Mouse (Mus musculus): ENCODE measurements around the gene Akap13. TPM values are rescaled to one million over a fixed set of nuclear protein-coding genes. Genes with fewer than 3 reads are reported as not detected.

The Akap13 gene
- total and polyA plus RNA-seq, 2 experiments = 8.5 to 92.1 TPM

DNA sequence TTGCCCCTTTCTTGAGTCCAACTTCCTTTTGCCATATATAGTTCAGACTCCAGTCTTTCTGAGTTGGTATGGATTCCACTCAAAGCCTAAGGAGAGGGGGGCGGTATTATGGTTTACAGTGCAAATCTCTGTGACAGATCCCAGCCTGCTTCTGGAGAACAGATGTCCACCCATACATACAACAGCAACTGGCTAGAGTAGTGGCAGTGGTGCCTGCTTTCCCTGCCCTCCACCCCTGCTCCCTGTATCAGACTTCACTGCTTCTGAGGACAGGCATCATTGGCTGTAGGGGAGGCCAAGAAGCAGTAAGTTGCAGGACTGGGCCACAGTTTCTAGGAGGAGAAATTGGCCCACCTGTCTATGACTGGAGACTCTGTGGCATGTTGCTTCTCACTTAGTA lies 102.9 kb downstream of the Akap13 start:
- H3K4me3 ChIP-seq (ENCODE audit: insufficient read depth, low read depth, low read length) = no peak overlapping the region
- WGBS = 97% methylated on average over 1 of the region's 1 CpGs
- peaks cover 19% of the 10 kb centered on the region for H3K79me2 ChIP-seq (ENCODE audit: control insufficient read depth, insufficient read depth, low read length)
- H3K27me3 ChIP-seq (ENCODE audit: control insufficient read depth, insufficient read depth, low read length) = no peaks in the 10 kb centered on the region
- no peak overlapping the region for H3K27ac ChIP-seq (replicated peaks; ENCODE audit: insufficient read depth, low read depth, low read length)
- DNase-seq (ENCODE audit: extremely low read depth, low read depth, low spot score) = no peak
- TF ChIP-seq POLR2A (IDR thresholded peaks at IDR 0.05; ENCODE audit: extremely low read depth, insufficient read depth, low read length) (no peak), CTCF (IDR thresholded peaks at IDR 0.05; ENCODE audit: low read depth, low read length) (no peak)
- peaks cover 11% of the 10 kb centered on the region for H3K4me1 ChIP-seq (ENCODE audit: control insufficient read depth, insufficient read depth, low read length)
- H3K36me3 ChIP-seq (ENCODE audit: control insufficient read depth, insufficient read depth, low read length) = no peaks in the 10 kb centered on the region
- H3K9ac ChIP-seq (ENCODE audit: low read depth, low read length) = no peak overlapping the region

DNA sequence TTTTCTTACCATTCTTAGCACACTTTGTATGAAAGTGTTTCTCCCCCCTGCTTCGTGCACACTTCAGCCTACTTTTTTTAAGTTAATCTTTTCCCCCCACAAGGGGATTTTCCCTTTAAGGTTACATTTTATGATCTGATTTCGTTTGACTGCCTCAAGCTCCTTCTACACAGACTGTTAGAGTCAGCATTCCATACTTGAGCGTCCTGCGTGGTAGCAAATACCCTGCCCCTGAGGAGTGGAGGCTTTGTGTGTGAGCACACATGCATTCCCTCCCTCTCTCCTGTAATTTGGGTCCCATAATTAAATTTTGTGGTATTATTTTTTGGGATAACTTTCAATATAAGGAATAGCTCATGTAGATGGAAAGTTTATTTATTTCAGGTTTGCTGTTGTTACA lies 103.8 kb downstream of the Akap13 start:
- 0 out of 2 replicates have a peak overlapping the region, but pooled peaks have one; percentile 35 for H3K27ac ChIP-seq (replicated peaks; ENCODE audit: insufficient read depth, low read depth, low read length)
- no peak overlapping the region for H3K9ac ChIP-seq (ENCODE audit: low read depth, low read length)
- H3K4me1 ChIP-seq (ENCODE audit: control insufficient read depth, insufficient read depth, low read length) = peaks cover 11% of the 10 kb centered on the region
- peaks cover 23% of the 10 kb centered on the region for H3K79me2 ChIP-seq (ENCODE audit: control insufficient read depth, insufficient read depth, low read length)
- H3K4me3 ChIP-seq (ENCODE audit: insufficient read depth, low read depth, low read length) = no peak overlapping the region
- WGBS = 49% methylated on average over 4 of the region's 4 CpGs
- H3K27me3 ChIP-seq (ENCODE audit: control insufficient read depth, insufficient read depth, low read length) = no peaks in the 10 kb centered on the region
- DNase-seq (ENCODE audit: extremely low read depth, low read depth, low spot score) = no peak
- H3K36me3 ChIP-seq (ENCODE audit: control insufficient read depth, insufficient read depth, low read length) = no peaks in the 10 kb centered on the region
- TF ChIP-seq POLR2A (IDR thresholded peaks at IDR 0.05; ENCODE audit: extremely low read depth, insufficient read depth, low read length) = no peak
- no peak for TF ChIP-seq CTCF (IDR thresholded peaks at IDR 0.05; ENCODE audit: low read depth, low read length)

DNA sequence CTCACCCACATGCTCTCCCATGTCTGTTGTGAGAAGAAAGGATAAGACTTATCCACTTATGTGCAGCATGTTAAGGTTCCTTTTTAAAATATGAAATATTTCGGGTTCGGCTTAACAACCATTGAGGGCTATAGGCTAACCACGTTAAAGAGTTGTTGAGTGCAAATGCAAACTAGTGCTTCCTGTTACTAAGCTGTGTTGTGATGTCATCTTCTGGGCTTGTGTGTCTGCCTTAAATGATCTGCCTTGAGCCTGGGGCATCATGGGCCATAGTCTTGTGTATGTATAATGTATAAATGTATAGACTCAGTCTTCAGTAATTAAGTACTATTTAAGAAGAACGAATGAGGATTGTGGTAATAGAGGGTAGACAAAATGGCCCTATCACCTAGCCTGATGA lies 104.6 kb downstream of the Akap13 start:
- DNase-seq (ENCODE audit: extremely low read depth, low read depth, low spot score) = no peak
- WGBS = 90% methylated on average over 4 of the region's 4 CpGs

DNA sequence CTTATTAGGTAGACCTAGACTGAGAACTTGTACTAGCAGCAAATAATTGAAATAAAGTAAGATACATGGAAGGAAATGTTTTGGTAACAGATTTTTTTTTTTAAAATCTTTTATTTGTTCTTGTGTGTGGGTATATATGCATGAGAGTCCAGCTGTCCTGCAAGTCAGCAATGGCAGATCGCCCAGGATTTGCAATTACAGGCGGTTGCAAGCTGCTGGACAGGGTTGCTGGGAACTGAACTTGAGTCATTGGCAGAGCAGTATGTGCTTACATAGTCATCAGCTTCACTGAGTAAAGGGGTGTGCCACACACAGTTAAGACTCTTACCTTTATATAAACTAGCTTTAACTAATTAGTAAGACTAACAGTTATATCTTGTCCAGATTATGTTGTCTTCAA lies 105.2 kb downstream of the Akap13 start:
- peaks cover 10% of the 10 kb centered on the region for H3K4me1 ChIP-seq (ENCODE audit: control insufficient read depth, insufficient read depth, low read length)
- H3K4me3 ChIP-seq (ENCODE audit: insufficient read depth, low read depth, low read length) = no peak overlapping the region
- H3K79me2 ChIP-seq (ENCODE audit: control insufficient read depth, insufficient read depth, low read length) = peaks cover 23% of the 10 kb centered on the region
- H3K27ac ChIP-seq (replicated peaks; ENCODE audit: insufficient read depth, low read depth, low read length) = no peak overlapping the region
- no peak overlapping the region for H3K9ac ChIP-seq (ENCODE audit: low read depth, low read length)
- 59% methylated on average over 2 of the region's 2 CpGs for WGBS
- H3K27me3 ChIP-seq (ENCODE audit: control insufficient read depth, insufficient read depth, low read length) = no peaks in the 10 kb centered on the region
- TF ChIP-seq POLR2A (IDR thresholded peaks at IDR 0.05; ENCODE audit: extremely low read depth, insufficient read depth, low read length) = no peak
- no peak for TF ChIP-seq CTCF (IDR thresholded peaks at IDR 0.05; ENCODE audit: low read depth, low read length)
- peak; percentile 57 for DNase-seq (ENCODE audit: extremely low read depth, low read depth, low spot score)
- no peaks in the 10 kb centered on the region for H3K36me3 ChIP-seq (ENCODE audit: control insufficient read depth, insufficient read depth, low read length)

More for the DNA sequence above, 104.6 kb downstream of the Akap13 start:
- TF ChIP-seq CTCF (IDR thresholded peaks at IDR 0.05; ENCODE audit: low read depth, low read length) = no peak
- no peak for TF ChIP-seq POLR2A (IDR thresholded peaks at IDR 0.05; ENCODE audit: extremely low read depth, insufficient read depth, low read length)
- H3K4me1 ChIP-seq (ENCODE audit: control insufficient read depth, insufficient read depth, low read length) = peaks cover 11% of the 10 kb centered on the region
- H3K9ac ChIP-seq (ENCODE audit: low read depth, low read length) = no peak overlapping the region
- H3K79me2 ChIP-seq (ENCODE audit: control insufficient read depth, insufficient read depth, low read length) = peaks cover 23% of the 10 kb centered on the region
- no peaks in the 10 kb centered on the region for H3K27me3 ChIP-seq (ENCODE audit: control insufficient read depth, insufficient read depth, low read length)
- H3K36me3 ChIP-seq (ENCODE audit: control insufficient read depth, insufficient read depth, low read length) = no peaks in the 10 kb centered on the region
- H3K27ac ChIP-seq (replicated peaks; ENCODE audit: insufficient read depth, low read depth, low read length) = no peak overlapping the region
- no peak overlapping the region for H3K4me3 ChIP-seq (ENCODE audit: insufficient read depth, low read depth, low read length)

DNA sequence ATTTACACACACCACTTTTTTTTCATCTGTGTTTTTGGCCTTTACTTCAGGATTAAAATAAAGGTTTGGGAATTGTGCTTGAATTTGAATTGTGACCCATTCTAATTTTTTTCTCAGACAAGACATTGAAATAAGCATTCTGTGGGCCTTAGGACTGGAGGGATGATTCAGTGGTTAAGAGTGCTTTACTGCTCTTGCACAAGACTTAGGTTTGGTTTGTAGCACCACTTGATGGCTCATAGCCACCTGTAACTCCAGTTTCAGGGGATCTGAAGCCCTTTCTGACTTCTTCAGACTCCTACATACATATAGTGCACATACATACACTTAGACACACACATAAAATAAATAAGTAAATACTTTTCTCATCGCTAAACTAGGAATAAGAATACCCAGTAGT lies 105.8 kb downstream of the Akap13 start:
- Histone ChIP-seq H3K4me3 (ENCODE audit: insufficient read depth, low read depth, low read length) (no peak overlapping the region), H3K9ac (ENCODE audit: low read depth, low read length) (no peak overlapping the region), H3K27me3 (ENCODE audit: control insufficient read depth, insufficient read depth, low read length) (no peaks in the 10 kb centered on the region), H3K79me2 (ENCODE audit: control insufficient read depth, insufficient read depth, low read length) (peaks cover 23% of the 10 kb centered on the region), H3K4me1 (ENCODE audit: control insufficient read depth, insufficient read depth, low read length) (peaks cover 7% of the 10 kb centered on the region), H3K27ac (replicated peaks; ENCODE audit: insufficient read depth, low read depth, low read length) (no peak overlapping the region), H3K36me3 (ENCODE audit: control insufficient read depth, insufficient read depth, low read length) (no peaks in the 10 kb centered on the region)
- no peak for TF ChIP-seq POLR2A (IDR thresholded peaks at IDR 0.05; ENCODE audit: extremely low read depth, insufficient read depth, low read length)
- no peak for TF ChIP-seq CTCF (IDR thresholded peaks at IDR 0.05; ENCODE audit: low read depth, low read length)
- no peak for DNase-seq (ENCODE audit: extremely low read depth, low read depth, low spot score)
- 97% methylated on average over 1 of the region's 1 CpGs for WGBS

DNA sequence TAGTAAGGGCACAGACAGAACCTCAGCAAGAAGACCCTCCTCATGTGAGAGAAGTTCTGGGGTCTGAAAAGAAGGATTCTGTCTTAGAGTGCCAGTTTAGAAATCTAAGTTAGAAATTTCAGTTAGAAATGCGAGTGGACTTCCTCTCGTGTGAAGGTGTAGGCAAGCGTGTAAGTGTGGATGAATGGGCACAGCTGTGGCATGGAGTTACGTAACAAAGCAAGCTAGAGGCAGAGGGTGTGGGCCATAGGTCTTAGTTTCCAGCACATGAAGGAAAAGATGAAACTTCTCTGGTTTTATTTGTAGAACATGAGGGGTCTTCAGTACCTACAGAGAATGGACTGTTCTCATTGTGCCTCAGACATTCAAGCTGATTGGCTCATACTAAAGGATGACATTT lies 112.9 kb downstream of the Akap13 start:
- TF ChIP-seq CTCF (IDR thresholded peaks at IDR 0.05; ENCODE audit: low read depth, low read length) (no peak), POLR2A (IDR thresholded peaks at IDR 0.05; ENCODE audit: extremely low read depth, insufficient read depth, low read length) (no peak)
- H3K36me3 ChIP-seq (ENCODE audit: control insufficient read depth, insufficient read depth, low read length) = peaks cover 4% of the 10 kb centered on the region
- no peak for DNase-seq (ENCODE audit: extremely low read depth, low read depth, low spot score)
- no peak overlapping the region for H3K4me3 ChIP-seq (ENCODE audit: insufficient read depth, low read depth, low read length)
- H3K79me2 ChIP-seq (ENCODE audit: control insufficient read depth, insufficient read depth, low read length) = peaks cover 6% of the 10 kb centered on the region
- 69% methylated on average over 4 of the region's 4 CpGs for WGBS
- H3K27ac ChIP-seq (replicated peaks; ENCODE audit: insufficient read depth, low read depth, low read length) = no peak overlapping the region
- H3K9ac ChIP-seq (ENCODE audit: low read depth, low read length) = no peak overlapping the region
- H3K27me3 ChIP-seq (ENCODE audit: control insufficient read depth, insufficient read depth, low read length) = no peaks in the 10 kb centered on the region
- no peaks in the 10 kb centered on the region for H3K4me1 ChIP-seq (ENCODE audit: control insufficient read depth, insufficient read depth, low read length)
